Mouse (Mus musculus) thymus, adult 2 months (tissue): ENCODE data around the gene Npm3.

Experiments used
- CTCF ChIP-seq: fragments of 200-500 bp; IDR thresholded peaks from 2 replicates; pipeline ENCODE4 v1.5.1; 2012; ENCODE audit warnings: mild to moderate bottlenecking, control low read depth, low read length, moderate library complexity, borderline replicate concordance; ENCODE audit not compliant: control insufficient read depth, poor library complexity, insufficient read depth; ENCODE audit errors: extremely low read depth
- POLR2A ChIP-seq: fragments of 200-500 bp; IDR thresholded peaks from 2 replicates; pipeline ENCODE4 v1.6.1; 2012; ENCODE audit warnings: mild to moderate bottlenecking, low read length, control low read depth, moderate library complexity; ENCODE audit not compliant: control insufficient read depth, poor library complexity, insufficient read depth; ENCODE audit errors: extremely low read depth

DNA sequence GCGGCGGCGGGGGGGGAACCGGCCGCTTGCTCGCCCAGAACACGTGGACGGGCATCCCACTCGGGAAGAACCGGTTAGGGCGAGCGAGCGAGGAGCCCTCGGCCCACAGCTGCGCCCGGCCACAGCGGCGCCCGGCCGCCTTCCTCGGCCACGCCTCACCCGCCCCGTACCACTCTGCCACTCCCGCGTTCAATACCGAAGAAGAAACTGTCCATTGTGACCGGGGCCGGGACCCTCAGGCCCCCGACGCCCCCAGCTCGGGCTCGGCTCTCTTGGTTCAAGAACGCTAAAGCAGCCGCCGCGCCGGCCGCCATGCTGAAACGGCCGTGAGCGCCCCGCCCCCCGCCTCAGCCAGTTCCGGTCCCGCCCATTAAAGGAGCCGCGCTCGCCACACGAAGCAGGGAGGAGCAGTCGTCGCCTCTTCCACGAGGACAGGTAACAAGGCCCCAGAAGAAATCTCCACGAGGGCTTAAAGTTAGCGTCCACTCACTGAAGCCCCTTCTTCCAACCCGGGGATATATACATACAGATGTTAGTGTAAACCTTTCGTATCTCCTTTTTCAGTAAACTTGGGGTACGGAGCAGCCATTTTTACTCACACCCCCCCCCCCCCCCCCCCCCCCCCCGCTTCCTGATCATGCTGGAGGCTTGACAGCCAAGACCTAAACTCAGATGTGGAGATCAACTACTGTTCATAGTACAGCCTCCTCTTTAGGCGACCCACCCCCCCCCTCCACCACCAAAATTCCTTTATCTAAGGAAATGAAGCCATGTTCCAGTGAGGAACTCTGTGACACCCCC, at the start of gene Npm3:
- TF ChIP-seq CTCF = 0 out of 2 replicates have a peak, but pooled peaks have one; percentile 33
- 0 out of 2 replicates have a peak, but pooled peaks have one; percentile 20 for TF ChIP-seq POLR2A
